In the genomic region with DNA sequence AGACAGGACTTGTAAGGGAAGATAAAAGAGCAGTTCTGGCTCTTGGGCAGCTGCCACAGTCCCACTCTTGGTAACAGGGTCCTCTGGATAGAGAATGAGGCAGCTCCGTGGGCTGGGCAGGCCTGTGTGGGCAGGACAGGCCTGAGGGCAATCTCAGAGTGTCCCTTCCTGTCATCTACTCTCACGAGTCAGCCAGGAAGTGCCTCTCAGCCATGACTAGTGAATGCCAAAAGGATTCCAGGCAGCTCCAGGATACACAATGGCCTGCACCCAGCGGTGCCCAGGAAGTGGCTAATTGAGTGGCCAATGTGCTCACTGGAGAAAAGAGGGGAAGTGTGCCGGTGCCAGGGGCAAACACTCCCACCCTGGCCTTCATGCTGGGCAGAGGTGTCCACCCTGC, we compare ENCODE assay signal across 8 mouse cellular contexts. TPM values are rescaled to one million over a fixed set of nuclear protein-coding genes. Genes with fewer than 3 reads are reported as not detected.
DNase-seq lines count a peak whose midpoint lies in the region; ATAC-seq and TF ChIP-seq lines count a peak whose summit lies in the region.

No protein-coding gene starts in this region.

- no peak overlapping the region for H3K9ac ChIP-seq in intestine, embryonic 15.5 days
- H3K9ac ChIP-seq in intestine, postnatal 0 days (ENCODE audit: low read depth, low read length), result no peak overlapping the region
- H3K9ac ChIP-seq in heart, embryonic 16.5 days (ENCODE audit: low read length), result peak overlapping the region; percentile 18; the same call in 1 of the 2 replicates
- no peak overlapping the region for H3K9ac ChIP-seq in lung, postnatal 0 days (replicated peaks; ENCODE audit: low read depth)

- H3K36me3 ChIP-seq in intestine, embryonic 15.5 days, result no peaks in the 10 kb centered on the region
- H3K36me3 ChIP-seq in intestine, postnatal 0 days (ENCODE audit: control insufficient read depth, insufficient read depth), result no peaks in the 10 kb centered on the region
- no peaks in the 10 kb centered on the region for H3K36me3 ChIP-seq in embryonic facial prominence, embryonic 10.5 days (replicated peaks)
- H3K36me3 ChIP-seq in heart, embryonic 16.5 days (ENCODE audit: control insufficient read depth, insufficient read depth), result no peaks in the 10 kb centered on the region
- no peaks in the 10 kb centered on the region for H3K36me3 ChIP-seq in lung, postnatal 0 days (ENCODE audit: insufficient read depth, low read length)

- H3K27ac ChIP-seq in intestine, embryonic 15.5 days, result peak overlapping the region; percentile 48
- H3K27ac ChIP-seq in intestine, postnatal 0 days (ENCODE audit: low read depth, low read length), result no peak overlapping the region
- H3K27ac ChIP-seq in embryonic facial prominence, embryonic 10.5 days (replicated peaks), result 0 out of 2 replicates have a peak overlapping the region, but pooled peaks have one; percentile 3
- H3K27ac ChIP-seq in heart, embryonic 16.5 days (ENCODE audit: low read length), result peak overlapping the region; percentile 87
- peak overlapping the region; percentile 91 for H3K27ac ChIP-seq in lung, postnatal 0 days (ENCODE audit: low read length)

- TF ChIP-seq EP300 in lung, postnatal 0 days (IDR thresholded peaks at IDR 0.05), result peak; percentile 55; the same call in 1 of the 2 replicates

- peaks cover 13% of the 10 kb centered on the region; the same call in 1 of the 2 replicates for H3K4me1 ChIP-seq in intestine, embryonic 15.5 days (replicated peaks)
- no peaks in the 10 kb centered on the region for H3K4me1 ChIP-seq in intestine, postnatal 0 days (replicated peaks; ENCODE audit: control insufficient read depth, insufficient read depth, low read length)
- H3K4me1 ChIP-seq in embryonic facial prominence, embryonic 10.5 days, result peaks cover 41% of the 10 kb centered on the region
- peaks cover 23% of the 10 kb centered on the region for H3K4me1 ChIP-seq in heart, embryonic 16.5 days (ENCODE audit: control insufficient read depth, insufficient read depth, low read length)
- peaks cover 5% of the 10 kb centered on the region; the same call in 1 of the 2 replicates for H3K4me1 ChIP-seq in lung, postnatal 0 days (ENCODE audit: insufficient read depth, low read depth, low read length)

- no peak overlapping the region for H3K4me3 ChIP-seq in intestine, embryonic 15.5 days (replicated peaks)
- H3K4me3 ChIP-seq in intestine, postnatal 0 days (ENCODE audit: low read depth, low read length), result no peak overlapping the region
- no peak overlapping the region for H3K4me3 ChIP-seq in embryonic facial prominence, embryonic 10.5 days
- H3K4me3 ChIP-seq in heart, embryonic 16.5 days (ENCODE audit: low read length), result no peak overlapping the region
- no peak overlapping the region for H3K4me3 ChIP-seq in lung, postnatal 0 days (ENCODE audit: low read depth, low read length)

- no peaks in the 10 kb centered on the region for H3K9me3 ChIP-seq in intestine, embryonic 15.5 days
- no peaks in the 10 kb centered on the region for H3K9me3 ChIP-seq in intestine, postnatal 0 days (ENCODE audit: control insufficient read depth)
- H3K9me3 ChIP-seq in embryonic facial prominence, embryonic 10.5 days, result no peaks in the 10 kb centered on the region
- no peaks in the 10 kb centered on the region for H3K9me3 ChIP-seq in heart, embryonic 16.5 days (replicated peaks; ENCODE audit: control insufficient read depth, low read length)
- H3K9me3 ChIP-seq in lung, postnatal 0 days (ENCODE audit: low read length), result no peaks in the 10 kb centered on the region

- no peak overlapping the region for H3K4me2 ChIP-seq in intestine, embryonic 15.5 days (replicated peaks)
- no peak overlapping the region for H3K4me2 ChIP-seq in intestine, postnatal 0 days (replicated peaks; ENCODE audit: low read depth)
- H3K4me2 ChIP-seq in heart, embryonic 16.5 days (ENCODE audit: low read depth, low read length), result no peak overlapping the region
- no peak overlapping the region for H3K4me2 ChIP-seq in lung, postnatal 0 days (replicated peaks; ENCODE audit: low read depth, low read length)

- DNase-seq in embryonic facial prominence, embryonic 10.5 days (ENCODE audit: low spot score), result no peak
- DNase-seq in lung, postnatal 0 days (ENCODE audit: low spot score), result peak; percentile 69
- no peak for DNase-seq in MN1 (ENCODE audit: low spot score)
- no peak for DNase-seq in thymus, postnatal 14 days
- no peak for DNase-seq in cerebellum, adult 18-20 months

- no peak for TF ChIP-seq CTCF in intestine, postnatal 0 days (IDR thresholded peaks at IDR 0.05; ENCODE audit: low read depth)
- TF ChIP-seq CTCF in lung, postnatal 0 days (IDR thresholded peaks at IDR 0.05), result no peak

- 36% methylated on average over 4 of the region's 4 CpGs for WGBS in intestine, embryonic 15.5 days
- WGBS in intestine, postnatal 0 days, result 51% methylated on average over 4 of the region's 4 CpGs
- 27% methylated on average over 4 of the region's 4 CpGs for WGBS in embryonic facial prominence, embryonic 10.5 days
- WGBS in heart, embryonic 16.5 days, result 27% methylated on average over 4 of the region's 4 CpGs
- 5% methylated on average over 4 of the region's 4 CpGs for WGBS in lung, postnatal 0 days

- H3K27me3 ChIP-seq in intestine, embryonic 15.5 days (replicated peaks), result no peaks in the 10 kb centered on the region
- H3K27me3 ChIP-seq in intestine, postnatal 0 days (replicated peaks; ENCODE audit: control insufficient read depth, insufficient read depth, low read length), result no peaks in the 10 kb centered on the region
- H3K27me3 ChIP-seq in embryonic facial prominence, embryonic 10.5 days (replicated peaks; ENCODE audit: low read depth, poor library complexity, severe bottlenecking), result peaks cover 8% of the 10 kb centered on the region
- no peaks in the 10 kb centered on the region; the same call in 1 of the 2 replicates for H3K27me3 ChIP-seq in heart, embryonic 16.5 days (ENCODE audit: control insufficient read depth, insufficient read depth, low read length)
- no peaks in the 10 kb centered on the region for H3K27me3 ChIP-seq in lung, postnatal 0 days (replicated peaks; ENCODE audit: insufficient read depth, low read length)

- ATAC-seq in intestine, embryonic 15.5 days, result no peak
- no peak for ATAC-seq in intestine, postnatal 0 days
- ATAC-seq in heart, embryonic 16.5 days (replicated peaks; ENCODE audit: extremely low read depth, insufficient read depth, low FRiP score), result peak; percentile 34; the same call in 1 of the 2 replicates
- ATAC-seq in lung, postnatal 0 days, result peak; percentile 49

RNA-seq across cellular contexts. Expression of a gene that starts 7.4 kb away (rescaled TPM):
- polyA plus RNA-seq in intestine, embryonic 15.5 days (2015; fragmentation: Nextera tagmentation; extraction: Ambion mirVana), result 3.1 and 3.4 TPM in 2 replicates
- polyA plus RNA-seq in intestine, postnatal 0 days (2015; fragmentation: Nextera tagmentation; extraction: Ambion mirVana), result 1.6 and 1.7 TPM in 2 replicates
- polyA plus RNA-seq in embryonic facial prominence, embryonic 10.5 days (2016; fragmentation: Nextera tagmentation; extraction: Ambion mirVana), result 0.84 and 1.6 TPM in 2 replicates
- polyA plus RNA-seq in heart, embryonic 16.5 days (2015; fragmentation: Nextera tagmentation; extraction: Ambion mirVana), result 1.3 and 1.4 TPM in 2 replicates
- polyA plus RNA-seq in lung, postnatal 0 days (2015; fragmentation: Nextera tagmentation; extraction: Ambion mirVana), result 1.4 and 1.7 TPM in 2 replicates

RNA-seq across cellular contexts. Expression of a gene that starts 47.0 kb away (rescaled TPM):
- polyA plus RNA-seq in intestine, embryonic 15.5 days (2015; fragmentation: Nextera tagmentation; extraction: Ambion mirVana), result 14.2 and 19.7 TPM in 2 replicates
- polyA plus RNA-seq in intestine, postnatal 0 days (2015; fragmentation: Nextera tagmentation; extraction: Ambion mirVana), result 4.8 and 5.6 TPM in 2 replicates
- 43.0 and 46.9 TPM in 2 replicates for polyA plus RNA-seq in embryonic facial prominence, embryonic 10.5 days (2016; fragmentation: Nextera tagmentation; extraction: Ambion mirVana)
- 13.2 and 14.5 TPM in 2 replicates for polyA plus RNA-seq in heart, embryonic 16.5 days (2015; fragmentation: Nextera tagmentation; extraction: Ambion mirVana)
- polyA plus RNA-seq in lung, postnatal 0 days (2015; fragmentation: Nextera tagmentation; extraction: Ambion mirVana), result 7.6 and 9.6 TPM in 2 replicates

RNA-seq across cellular contexts. Expression of a gene that starts 59.0 kb away (rescaled TPM):
- 15.4 and 17.7 TPM in 2 replicates for polyA plus RNA-seq in intestine, embryonic 15.5 days (2015; fragmentation: Nextera tagmentation; extraction: Ambion mirVana)
- 13.5 and 15.1 TPM in 2 replicates for polyA plus RNA-seq in intestine, postnatal 0 days (2015; fragmentation: Nextera tagmentation; extraction: Ambion mirVana)
- polyA plus RNA-seq in embryonic facial prominence, embryonic 10.5 days (2016; fragmentation: Nextera tagmentation; extraction: Ambion mirVana), result 20.2 and 21.4 TPM in 2 replicates
- polyA plus RNA-seq in heart, embryonic 16.5 days (2015; fragmentation: Nextera tagmentation; extraction: Ambion mirVana), result 16.3 and 16.9 TPM in 2 replicates
- 8.2 TPM in 2 replicates for polyA plus RNA-seq in lung, postnatal 0 days (2015; fragmentation: Nextera tagmentation; extraction: Ambion mirVana)

RNA-seq across cellular contexts. Expression of a gene that starts 59.1 kb away (rescaled TPM):
- 90.8 and 109 TPM in 2 replicates for polyA plus RNA-seq in intestine, embryonic 15.5 days (2015; fragmentation: Nextera tagmentation; extraction: Ambion mirVana)
- polyA plus RNA-seq in intestine, postnatal 0 days (2015; fragmentation: Nextera tagmentation; extraction: Ambion mirVana), result 153 TPM in 2 replicates
- 82.0 and 87.7 TPM in 2 replicates for polyA plus RNA-seq in embryonic facial prominence, embryonic 10.5 days (2016; fragmentation: Nextera tagmentation; extraction: Ambion mirVana)
- polyA plus RNA-seq in heart, embryonic 16.5 days (2015; fragmentation: Nextera tagmentation; extraction: Ambion mirVana), result 92.6 and 101 TPM in 2 replicates
- polyA plus RNA-seq in lung, postnatal 0 days (2015; fragmentation: Nextera tagmentation; extraction: Ambion mirVana), result 69.6 and 76.9 TPM in 2 replicates

Comparison
In these comparisons a context has a peak if more than half of its experiments do, and no peak if none do; other contexts are left out.
1. ATAC-seq: peak in heart, embryonic 16.5 days (single experiment) and lung, postnatal 0 days (single experiment); none in intestine, embryonic 15.5 days (single experiment) and intestine, postnatal 0 days (single experiment).